Mouse (Mus musculus): ENCODE measurements around the gene Zswim8.

DNA sequence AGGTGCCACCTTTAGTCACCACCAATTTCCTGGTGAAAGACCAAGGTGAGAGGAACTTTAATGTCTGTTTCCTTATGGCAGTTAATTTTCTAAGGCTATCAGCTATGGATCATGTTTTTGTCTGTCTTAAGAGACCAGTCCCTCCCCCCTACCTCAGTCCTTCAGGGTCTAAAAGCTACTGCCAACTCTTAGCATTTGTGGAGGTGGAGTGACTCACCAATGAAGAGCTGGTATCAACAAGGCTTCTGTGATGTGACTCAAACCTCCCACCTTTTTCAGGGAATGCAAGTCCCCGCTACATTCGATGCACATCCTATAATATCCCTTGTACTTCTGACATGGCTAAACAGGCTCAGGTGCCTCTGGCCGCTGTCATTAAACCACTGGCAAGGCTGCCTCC lies 20.8 kb upstream of the Zswim8 start:
- no peak for TF ChIP-seq CTCF (IDR thresholded peaks at IDR 0.05; ENCODE audit: low read depth)
- TF ChIP-seq EP300 (IDR thresholded peaks at IDR 0.05; ENCODE audit: low read depth): no peak
